Mouse (Mus musculus) CH12F3 (cell line): ENCODE measurements around the gene Wnk4.

Source experiments
- in situ Hi-C: fragments of 300-500 bp; cut with MboI; formaldehyde crosslinking; loops from 2 replicates; pipeline ENCODE4 v1.14.3; 2020; ENCODE audit warnings: low sequenced_read_pairs

Gene Wnk4

DNA sequence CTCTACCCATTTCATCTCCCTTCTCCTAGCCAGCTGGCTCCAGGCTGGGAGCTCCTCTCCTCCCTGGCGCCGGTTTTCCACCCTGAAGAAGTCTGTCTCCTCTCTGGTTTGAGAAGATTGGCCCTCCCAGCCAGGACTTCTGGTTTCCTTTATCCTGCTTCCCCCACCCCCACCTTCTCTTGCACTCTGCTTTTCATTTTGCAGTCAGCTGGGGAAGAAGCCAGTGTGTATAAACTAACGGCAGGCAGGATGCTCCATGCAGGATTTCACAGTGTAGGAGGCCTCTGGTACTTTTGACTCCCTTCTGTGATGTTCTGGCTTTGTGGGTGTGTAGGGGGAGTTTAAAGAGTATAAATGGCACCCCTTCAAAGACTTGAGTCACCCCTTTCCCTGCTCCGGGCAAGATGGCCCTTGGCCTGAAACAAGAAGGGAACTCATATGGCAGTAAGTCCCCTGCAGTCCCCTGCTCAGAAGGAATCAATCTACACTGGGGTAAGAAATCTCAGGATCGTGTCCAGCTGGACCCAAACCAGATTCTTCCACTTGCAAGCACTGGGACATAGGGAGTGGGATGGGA, 22.2 kb upstream of the Wnk4 start:
- in situ Hi-C loops: no loop called here

DNA sequence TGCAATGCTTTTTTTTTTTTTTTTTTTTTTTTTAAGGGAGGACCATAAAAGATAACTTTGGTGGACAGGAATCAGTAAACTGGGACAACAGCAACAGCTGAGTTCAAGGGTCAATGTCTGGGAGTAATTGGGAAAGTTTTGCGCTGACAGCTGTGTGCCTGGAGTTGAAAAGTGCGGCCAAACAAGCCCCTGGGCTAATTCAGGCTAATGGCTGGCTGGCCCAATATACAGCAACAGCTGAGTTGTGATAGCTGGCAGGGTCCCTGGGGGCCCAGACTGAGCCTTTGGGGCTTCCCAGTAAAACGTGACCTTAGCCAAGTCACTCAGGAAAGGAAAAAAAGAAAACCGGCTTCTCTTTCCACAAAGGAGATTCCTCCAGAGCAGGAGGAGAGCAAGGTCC, 15.3 kb upstream of the Wnk4 start:
- in situ Hi-C loops: no loop called here

DNA sequence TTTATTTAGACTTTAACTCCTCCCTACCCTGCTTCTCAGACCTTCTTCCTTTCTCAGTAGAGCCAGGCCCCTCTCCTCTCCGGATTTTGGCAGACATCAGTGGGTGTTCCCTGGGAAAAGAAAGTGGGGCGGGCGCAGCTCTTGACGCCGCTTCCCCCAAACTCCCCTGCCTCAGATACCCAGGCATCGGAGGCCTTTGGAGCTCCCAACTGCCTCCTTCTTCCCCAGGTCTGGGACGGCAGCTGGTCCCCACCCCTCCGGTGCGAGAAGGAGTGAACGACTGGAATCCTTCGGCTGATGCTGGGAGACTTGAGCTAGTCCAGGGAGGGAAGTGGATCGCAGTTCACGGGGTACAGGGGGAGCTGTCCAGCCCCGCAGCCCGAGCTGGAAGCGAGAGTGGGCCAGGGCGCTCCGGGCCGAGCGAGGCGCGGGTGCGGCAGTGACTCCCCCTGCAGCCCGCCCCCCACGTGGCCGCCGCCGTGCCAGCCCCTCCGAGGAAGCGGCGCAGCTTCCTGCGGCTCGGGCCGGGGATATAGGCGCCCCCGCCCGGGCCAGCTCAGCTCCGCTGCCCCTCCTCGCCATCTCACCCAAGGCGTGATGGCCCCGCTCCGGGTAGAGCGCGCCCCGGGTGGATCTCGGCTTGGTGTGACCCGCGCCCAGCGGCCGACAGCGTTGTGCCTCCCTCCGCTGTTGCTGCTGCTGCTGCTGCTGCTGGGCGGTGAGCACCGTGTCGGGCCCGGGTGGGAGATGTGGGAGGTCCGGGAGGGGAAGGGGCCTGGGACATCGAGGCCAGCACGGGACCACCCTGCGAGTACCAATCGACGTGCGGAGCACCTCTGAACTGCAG, 14.3 kb upstream of the Wnk4 start, which contains the start of gene Ramp2:
Gene Ramp2 (plus strand): TSS at position 174 of the 847 bp plus-strand sequence.
- in situ Hi-C loops: no loop called here

DNA sequence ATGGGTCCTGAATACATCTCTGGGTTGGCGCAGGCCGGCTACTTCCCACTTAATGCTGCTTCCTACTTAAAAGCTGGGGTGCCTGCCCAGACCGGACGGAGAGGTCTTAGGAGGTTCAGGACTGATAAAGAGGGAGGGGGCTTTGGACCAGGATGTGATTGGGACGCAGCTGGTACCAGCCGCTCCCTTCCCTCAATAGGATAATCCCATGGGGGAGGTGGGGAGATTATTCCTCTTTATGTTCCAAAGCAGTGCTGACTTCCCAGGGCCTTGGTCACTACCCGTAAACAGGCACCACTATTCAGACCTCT, 13.7 kb upstream of the Wnk4 start:
- in situ Hi-C loops: no loop called here

DNA sequence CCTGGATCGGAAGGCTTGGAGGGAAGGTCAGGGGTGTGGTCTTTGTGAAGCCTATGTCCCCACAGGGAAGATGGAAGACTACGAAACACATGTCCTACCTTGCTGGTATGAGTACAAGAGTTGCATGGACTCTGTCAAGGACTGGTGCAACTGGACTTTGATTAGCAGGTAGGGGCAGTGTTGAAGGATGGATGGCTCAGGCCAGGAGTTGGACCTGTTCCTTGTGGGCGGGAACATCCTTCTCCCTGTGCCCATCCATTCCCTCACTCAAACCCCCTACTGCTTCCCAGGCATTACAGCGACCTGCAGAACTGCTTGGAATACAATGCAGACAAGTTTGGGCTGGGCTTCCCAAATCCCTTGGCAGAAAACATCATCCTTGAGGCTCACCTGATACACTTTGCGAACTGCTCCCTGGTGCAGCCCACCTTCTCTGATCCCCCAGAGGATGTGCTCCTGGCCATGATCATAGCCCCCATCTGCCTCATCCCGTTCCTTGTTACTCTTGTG, 12.8 kb upstream of the Wnk4 start:
- in situ Hi-C loops: no loop called here

DNA sequence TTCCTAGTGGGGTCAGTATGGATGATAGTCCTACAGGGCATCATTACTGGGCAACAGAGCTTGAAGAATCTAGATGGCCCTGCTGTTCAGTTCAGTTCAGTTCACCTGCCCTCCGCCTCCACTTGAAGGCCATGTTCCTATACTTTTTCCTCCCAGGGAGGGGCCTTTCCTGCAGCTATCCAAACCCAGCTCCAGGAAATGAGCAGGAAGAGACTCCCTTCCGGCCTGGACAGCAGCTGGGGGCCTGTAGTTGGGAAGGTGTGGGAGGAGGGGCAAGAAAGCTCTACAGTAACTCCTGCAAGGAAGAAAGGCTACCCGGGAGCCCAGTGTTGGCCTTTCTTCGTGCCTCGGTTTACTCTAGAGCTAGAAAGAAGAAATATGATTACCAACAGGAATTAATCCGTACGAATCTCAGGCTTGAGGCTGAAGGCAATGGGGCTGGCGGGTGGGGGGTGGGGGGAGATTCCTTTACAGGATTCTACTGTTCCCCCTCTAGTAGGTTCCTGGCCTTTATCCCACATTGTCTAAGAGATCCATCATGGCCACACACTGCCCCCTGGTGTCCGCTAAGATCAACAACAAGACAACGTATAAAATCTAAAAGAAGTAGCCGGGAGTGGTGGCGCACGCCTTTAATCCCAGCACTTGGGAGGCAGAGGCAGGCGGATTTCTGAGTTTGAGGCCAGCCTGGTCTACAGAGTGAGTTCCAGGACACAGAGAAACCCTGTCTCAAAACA, 11.9 kb upstream of the Wnk4 start:
- in situ Hi-C loops: no loop called here

DNA sequence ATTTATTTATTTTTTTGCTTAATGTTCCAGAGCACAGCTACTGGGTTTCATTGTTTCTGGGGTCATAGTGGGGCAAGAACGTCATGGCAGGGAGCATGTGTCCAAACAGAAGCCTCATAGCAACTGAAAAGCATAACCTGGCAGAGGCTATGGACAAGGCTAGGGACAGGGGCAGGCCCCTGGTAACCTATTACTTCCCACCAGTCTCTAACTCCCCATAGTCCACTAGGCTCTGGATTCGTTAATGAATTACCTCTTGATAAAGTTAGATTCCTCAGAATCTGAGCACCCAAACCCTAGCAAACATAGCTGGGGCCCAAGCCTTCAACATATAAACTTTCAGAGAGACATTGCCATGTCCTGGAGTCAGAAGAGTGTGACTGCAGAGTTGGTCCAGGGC, 9.3 kb upstream of the Wnk4 start:
- in situ Hi-C loops: loop anchor here (5.0 kb wide), 1 partner anchor 34 kb away; no protein-coding TSS in a partner anchor

DNA sequence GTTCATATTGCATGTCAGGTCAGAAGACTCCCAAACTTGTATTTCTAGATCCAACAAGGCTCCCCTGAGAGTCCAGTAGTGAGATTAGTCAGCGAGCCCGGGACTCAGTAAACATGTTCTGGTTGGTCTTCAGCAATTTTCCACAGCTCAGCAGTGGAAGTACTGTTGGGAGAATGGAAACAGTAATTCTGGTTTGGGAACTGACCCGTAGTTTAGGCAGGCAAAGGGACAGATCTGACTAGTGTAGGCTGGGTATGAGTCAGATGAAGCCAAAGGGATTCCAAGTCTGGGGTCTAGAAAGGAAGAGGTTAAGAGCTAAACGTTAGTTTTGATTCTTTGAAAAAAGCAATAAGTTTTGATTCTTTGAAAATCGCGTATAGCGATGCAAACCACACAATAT, 7.4 kb upstream of the Wnk4 start:
- in situ Hi-C loops: loop anchor here (5.0 kb wide), 1 partner anchor 36 kb away; no protein-coding TSS in a partner anchor

DNA sequence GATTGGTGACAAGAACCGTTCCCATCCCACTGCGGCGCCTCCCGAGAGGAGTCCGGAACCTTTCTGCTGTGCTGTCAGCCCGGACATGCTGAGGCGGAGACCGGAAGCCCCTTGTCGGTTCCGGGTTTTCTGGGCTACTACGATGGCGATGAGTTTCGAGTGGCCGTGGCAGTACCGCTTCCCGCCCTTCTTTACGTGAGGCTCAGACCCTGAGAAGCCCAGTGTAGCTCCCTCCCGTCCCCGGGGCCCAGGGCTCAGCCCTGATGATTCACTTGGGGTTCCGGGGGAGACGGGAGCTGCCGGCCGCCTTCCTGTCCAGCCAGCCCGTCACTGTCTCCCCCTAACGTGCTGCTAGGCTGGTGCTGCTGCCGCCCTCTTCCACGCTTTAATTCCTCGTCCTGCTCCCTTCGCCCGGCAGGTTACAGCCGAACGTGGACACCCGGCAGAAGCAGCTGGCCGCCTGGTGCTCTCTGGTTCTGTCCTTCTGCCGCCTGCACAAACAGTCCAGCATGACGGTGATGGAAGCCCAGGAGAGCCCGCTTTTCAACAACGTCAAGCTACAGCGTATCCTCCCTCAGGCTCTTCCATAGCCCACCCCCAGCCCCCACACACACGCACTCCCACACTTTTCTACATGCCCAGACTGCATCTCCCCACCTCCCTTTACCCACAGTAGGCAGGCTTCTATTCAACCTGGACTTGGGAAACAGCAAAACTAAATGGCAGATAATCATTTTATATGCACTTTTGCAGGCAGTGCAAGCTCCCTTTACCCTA, 6.6 kb upstream of the Wnk4 start, which contains the start of gene Vps25:
Gene Vps25 (plus strand): TSS at position 95 of the 777 bp plus-strand sequence.
- in situ Hi-C loops: loop anchor here (5.0 kb wide), 1 partner anchor 36 kb away; no protein-coding TSS in a partner anchor

DNA sequence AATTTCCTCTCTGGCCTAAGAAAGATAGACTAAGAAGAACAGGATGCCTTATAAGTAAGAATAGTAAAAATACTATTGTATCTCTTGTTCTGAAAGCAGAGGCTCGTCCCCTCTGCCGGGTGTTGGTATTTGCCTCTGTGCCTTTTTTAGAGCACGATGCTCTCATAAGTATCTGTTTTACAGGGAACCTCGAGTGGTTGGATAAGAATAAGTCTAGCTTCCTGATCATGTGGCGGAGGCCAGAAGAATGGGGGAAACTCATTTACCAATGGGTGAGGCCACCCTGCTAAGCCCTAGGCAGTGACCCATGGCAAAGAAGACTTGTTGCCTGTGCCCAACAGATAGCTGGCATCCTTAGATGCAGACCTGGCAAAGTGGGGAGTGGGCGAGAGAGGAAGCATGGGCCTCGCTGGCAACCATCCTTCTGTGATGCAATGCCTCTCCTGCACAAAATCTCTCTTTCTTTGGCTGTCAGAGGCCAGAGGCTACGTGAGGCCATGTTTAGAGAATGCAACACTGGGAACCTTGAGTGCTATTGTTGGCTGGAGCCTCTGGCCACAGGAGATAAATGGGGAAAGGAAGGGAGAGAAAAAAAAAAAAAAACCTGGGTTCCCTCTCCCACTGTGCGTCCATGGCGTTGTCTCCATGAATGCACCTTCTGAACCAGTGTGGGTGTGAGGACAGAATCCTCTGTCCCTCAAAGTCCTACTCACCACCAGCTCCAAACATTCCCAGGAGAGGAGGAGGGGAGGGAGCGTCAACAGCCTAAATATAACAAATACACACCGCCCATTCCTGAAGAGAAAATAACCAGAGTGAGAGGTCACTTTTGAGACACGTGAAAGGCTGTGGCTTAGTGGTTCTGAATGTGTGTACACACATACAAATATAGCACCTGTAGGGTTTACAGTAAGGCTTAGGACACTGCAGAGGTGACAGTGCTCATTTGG, 4.3 kb upstream of the Wnk4 start:
- in situ Hi-C loops: no loop called here

DNA sequence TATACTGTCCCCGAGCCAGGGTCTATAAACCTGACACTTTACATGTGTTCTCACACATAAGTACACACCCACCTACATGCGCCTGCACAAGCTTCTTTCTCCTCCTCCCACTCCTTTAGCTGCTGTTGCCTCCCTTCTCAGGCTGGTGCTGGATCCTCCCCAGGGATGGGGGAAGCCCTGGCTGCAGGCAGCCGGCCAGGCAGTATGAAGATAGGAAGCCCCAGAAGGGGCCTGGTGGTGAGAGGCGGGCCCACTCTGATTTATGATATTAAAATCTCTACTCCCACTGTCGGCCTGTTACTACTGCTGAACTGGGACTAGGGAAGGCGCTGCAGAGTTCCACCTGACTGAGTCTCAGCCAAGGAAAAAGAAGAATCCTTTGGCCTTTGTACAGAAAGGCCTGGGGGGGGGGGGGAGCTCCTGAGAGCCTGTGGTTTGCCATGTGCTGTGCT, 1.1 kb upstream of the Wnk4 start:
- in situ Hi-C loops: no loop called here

DNA sequence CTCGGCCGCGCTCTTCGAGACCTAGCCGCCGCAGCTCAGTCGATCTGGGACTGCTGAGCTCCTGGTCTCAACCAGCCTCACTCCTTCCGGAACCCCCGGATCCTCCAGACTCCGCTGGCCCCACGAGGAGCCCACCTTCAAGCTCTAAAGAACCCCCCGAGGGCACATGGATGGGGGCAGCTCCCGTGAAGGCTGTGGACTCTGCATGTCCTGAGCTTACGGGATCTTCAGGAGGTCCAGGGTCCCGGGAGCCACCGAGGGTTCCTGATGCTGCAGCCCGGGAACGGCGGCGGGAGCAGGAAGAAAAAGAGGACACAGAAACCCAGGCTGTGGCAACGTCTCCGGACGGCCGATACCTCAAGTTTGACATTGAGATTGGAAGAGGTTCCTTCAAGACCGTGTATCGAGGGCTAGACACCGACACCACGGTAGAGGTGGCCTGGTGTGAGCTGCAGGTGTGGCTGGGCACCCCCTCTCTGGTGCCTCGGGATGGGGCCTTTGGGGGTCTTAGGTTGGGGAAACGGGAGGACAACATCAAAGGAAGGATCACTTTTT, 536 bp downstream of the Wnk4 start:
- in situ Hi-C loops: no loop called here

DNA sequence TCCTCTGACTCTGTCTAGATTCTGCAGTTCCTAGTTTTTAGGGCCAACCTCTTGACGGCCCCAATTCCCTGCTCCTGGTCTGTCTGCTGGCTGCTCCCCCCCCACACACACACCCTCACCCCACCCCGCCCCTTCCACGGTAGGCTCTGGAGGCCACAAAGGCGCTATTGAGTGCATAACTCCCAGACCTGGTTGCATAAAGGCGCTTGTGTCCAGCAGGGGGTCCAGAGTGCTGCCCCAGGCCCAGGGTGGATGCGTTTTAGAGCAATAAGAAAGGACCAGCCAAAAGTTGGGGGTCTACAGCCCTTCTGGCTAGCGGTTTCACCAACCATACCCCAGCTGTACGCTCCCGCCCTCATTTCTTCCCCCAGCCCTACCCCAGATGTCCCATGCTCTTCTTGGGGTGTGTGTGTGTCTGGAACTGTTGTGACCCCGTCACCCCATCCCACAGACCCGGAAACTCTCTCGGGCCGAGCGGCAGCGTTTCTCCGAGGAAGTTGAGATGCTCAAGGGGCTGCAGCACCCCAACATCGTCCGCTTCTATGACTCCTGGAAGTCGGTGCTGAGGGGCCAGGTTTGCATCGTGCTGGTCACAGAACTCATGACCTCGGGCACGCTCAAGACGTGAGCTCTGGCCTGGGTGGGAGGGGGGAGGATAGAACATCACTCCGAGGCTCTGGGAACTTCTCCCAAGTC, 2.1 kb downstream of the Wnk4 start:
- in situ Hi-C loops: no loop called here

DNA sequence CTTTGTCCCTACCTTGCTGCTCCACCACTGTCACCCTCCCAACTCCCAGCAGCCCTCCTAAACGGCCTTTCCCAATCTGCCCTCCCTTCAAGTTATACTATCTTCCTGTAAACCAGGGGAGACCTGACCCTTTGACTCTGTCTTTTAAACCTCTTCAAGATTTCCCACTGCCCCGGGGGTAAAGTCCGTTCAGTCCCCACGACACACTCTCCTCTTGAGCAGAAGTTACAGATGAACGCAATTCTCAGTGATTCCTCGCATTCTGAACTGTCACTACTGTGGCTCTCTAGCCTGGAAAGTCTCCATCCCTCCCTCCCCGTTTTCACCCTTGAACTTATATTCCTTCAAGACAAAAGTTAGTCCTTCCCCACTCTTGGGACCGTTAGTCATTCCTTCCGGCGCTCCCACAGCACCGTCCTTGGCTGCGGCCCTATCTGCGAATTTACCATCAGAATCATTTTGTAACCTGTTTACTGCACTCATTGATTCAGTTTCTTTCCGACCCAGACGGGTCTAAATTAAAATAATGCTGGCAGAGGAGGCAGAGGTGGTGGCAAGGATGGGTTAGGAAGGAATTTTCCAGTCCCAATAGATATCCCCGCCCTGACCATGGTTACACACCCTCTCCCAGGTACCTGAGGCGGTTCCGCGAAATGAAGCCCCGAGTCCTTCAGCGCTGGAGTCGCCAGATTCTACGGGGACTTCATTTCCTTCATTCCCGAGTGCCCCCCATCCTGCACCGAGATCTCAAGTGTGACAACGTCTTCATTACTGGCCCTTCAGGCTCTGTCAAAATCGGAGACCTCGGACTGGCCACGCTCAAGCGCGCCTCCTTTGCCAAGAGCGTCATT, 3.0 kb downstream of the Wnk4 start:
- in situ Hi-C loops: no loop called here

DNA sequence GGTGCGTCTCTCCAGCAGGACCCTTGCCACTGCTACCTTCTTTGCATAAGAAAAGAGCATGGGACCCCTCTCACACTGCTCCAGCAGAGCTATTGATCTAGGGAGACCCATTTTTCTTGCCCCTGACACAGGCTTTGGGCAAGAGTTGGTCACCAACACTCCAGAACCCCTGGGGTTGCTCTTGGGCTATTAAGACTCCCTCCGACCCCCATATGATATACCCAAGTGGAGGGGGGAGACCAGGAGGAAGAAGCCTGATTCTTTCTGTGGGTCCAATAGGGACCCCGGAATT, 3.6 kb downstream of the Wnk4 start:
- in situ Hi-C loops: no loop called here

DNA sequence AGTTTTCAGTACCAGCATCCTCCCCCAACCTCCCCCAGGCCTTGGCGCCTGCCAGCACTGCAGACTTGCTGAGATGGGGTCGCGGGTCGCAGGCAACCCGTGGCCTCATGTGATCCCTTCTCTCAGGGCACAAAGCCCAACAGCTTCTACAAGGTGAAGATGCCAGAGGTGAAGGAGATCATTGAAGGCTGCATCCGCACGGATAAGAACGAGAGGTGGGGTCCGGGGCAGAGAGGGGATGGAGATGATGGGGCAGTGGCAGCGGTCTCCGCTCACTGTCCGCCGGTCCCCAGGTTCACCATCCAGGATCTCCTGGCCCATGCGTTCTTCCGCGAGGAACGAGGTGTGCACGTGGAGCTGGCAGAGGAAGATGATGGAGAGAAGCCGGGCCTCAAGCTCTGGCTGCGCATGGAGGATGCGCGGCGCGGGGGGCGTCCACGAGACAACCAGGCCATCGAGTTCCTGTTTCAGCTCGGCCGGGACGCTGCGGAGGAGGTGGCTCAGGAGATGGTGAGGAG, 4.6 kb downstream of the Wnk4 start:
- in situ Hi-C loops: no loop called here

DNA sequence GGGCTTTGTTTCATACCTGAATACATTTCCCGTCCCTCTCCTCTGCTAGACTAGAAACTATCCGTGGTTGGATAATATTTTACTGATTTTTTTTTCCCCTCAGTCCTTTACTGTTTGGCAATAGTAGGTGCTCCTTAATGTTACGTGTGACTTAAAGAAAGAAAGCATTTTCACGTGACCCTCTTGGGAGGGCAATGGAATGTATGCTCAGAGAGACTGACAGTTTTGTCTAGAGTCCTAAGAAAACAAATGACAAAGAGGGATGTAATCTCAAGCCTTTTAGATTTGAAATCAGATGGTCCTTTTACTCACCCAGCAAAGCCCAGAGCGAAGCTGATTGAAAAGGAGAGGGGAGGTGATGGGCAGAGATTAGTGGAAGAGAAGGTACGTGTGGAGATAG, 5.5 kb downstream of the Wnk4 start:
- in situ Hi-C loops: no loop called here
